Mouse (Mus musculus) lung, postnatal 4 days (tissue): ENCODE data around the gene Mon2.
A peak's percentile ranks its signal among the peaks of the same experiment; 100 is the strongest.
"Not testable (repeated sequence)": the region's sequence is repeated elsewhere in the genome, so short reads cannot be mapped to it uniquely, and the experiment has no call there.

Source experiments
- DNase-seq, 2 experiments: peaks; one replicate each; pipeline ENCODE4 v3.0.0; 2021

The Mon2 gene

GRCm38 (mm10) chr10:122991053-122991452 lies 85.3 kb downstream of the Mon2 start:
- DNase-seq, result peak in 1 of 2 experiments; percentile 30

GRCm38 (mm10) chr10:122990606-122991005 lies 85.7 kb downstream of the Mon2 start:
- DNase-seq, result no peak

GRCm38 (mm10) chr10:122989916-122990315 lies 86.4 kb downstream of the Mon2 start:
- DNase-seq, result no peak

GRCm38 (mm10) chr10:122988372-122988771 lies 87.9 kb downstream of the Mon2 start:
- no peak for DNase-seq

GRCm38 (mm10) chr10:122987671-122988128 lies 88.6 kb downstream of the Mon2 start:
- DNase-seq, result peak; percentile 31 to 55

- peak; percentile 82 to 89 for DNase-seq
Measured at GRCm38 (mm10) chr10:122986320-122987225, 89.7 kb downstream of the Mon2 start.

GRCm38 (mm10) chr10:122985515-122986319 lies 90.6 kb downstream of the Mon2 start:
- DNase-seq, result peak; percentile 85 to 92

GRCm38 (mm10) chr10:122985252-122985514 lies 91.1 kb downstream of the Mon2 start:
- DNase-seq, result peak in 1 of 2 experiments; percentile 68

GRCm38 (mm10) chr10:122984531-122985251 lies 91.6 kb downstream of the Mon2 start:
- DNase-seq, result no peak

- no peak for DNase-seq
Measured at GRCm38 (mm10) chr10:122983579-122984530, 92.5 kb downstream of the Mon2 start.

GRCm38 (mm10) chr10:122982909-122983578 lies 93.3 kb downstream of the Mon2 start:
- no peak for DNase-seq

- DNase-seq, result no peak
Measured at GRCm38 (mm10) chr10:122980123-122980522, 96.2 kb downstream of the Mon2 start.

- no peak for DNase-seq
Measured at GRCm38 (mm10) chr10:122979356-122979755, 96.9 kb downstream of the Mon2 start.

- DNase-seq, result no peak
Measured at GRCm38 (mm10) chr10:122976038-122976437, 100.3 kb downstream of the Mon2 start.

- no peak for DNase-seq
Measured at GRCm38 (mm10) chr10:122973241-122973640, 103.1 kb downstream of the Mon2 start.

GRCm38 (mm10) chr10:122970188-122970587 lies 106.1 kb downstream of the Mon2 start:
- DNase-seq, result no peak

GRCm38 (mm10) chr10:122966421-122966820 lies 109.9 kb downstream of the Mon2 start:
- no peak for DNase-seq

GRCm38 (mm10) chr10:122965650-122966049 lies 110.7 kb downstream of the Mon2 start:
- not testable (repeated sequence) for DNase-seq

GRCm38 (mm10) chr10:122964241-122964636 lies 112.1 kb downstream of the Mon2 start:
- DNase-seq, result no peak

GRCm38 (mm10) chr10:122963463-122964240 lies 112.7 kb downstream of the Mon2 start:
- peak in 1 of 2 experiments; percentile 22 for DNase-seq
